Mouse (Mus musculus) spleen, adult 2 months (tissue): ENCODE results near the gene Lama1. TPM values are rescaled to one million over a fixed set of nuclear protein-coding genes. Genes with fewer than 3 reads are reported as not detected.
"Not testable (repeated sequence)": the region's sequence is repeated elsewhere in the genome, so short reads cannot be mapped to it uniquely, and the experiment has no call there.

Experiments used
- DNase-seq, 2 experiments: peaks; one replicate each; pipeline versions ENCODE4 v3.0.0 to v3.0.0-alpha.2; 2012 to 2021; ENCODE audit warnings: low spot score in 2 of 2, low read depth in 1 of 2
- H3K27ac ChIP-seq: fragments of 200-500 bp; 2 replicates; pipeline ENCODE4 v1.5.1; 2012; ENCODE audit warnings: low read length, inconsistent platforms; ENCODE audit not compliant: insufficient read depth
- H3K27me3 ChIP-seq: fragments of 200-500 bp; 2 replicates; pipeline ENCODE4 v1.6.1; 2012; ENCODE audit warnings: mild to moderate bottlenecking, moderate library complexity, low read length, inconsistent platforms; ENCODE audit not compliant: control insufficient read depth, insufficient read depth
- H3K36me3 ChIP-seq: fragments of 200-500 bp; 2 replicates; pipeline ENCODE4 v1.6.1; 2012; ENCODE audit warnings: mild to moderate bottlenecking, low read length, inconsistent platforms; ENCODE audit not compliant: control insufficient read depth, insufficient read depth
- H3K4me1 ChIP-seq: fragments of 200-500 bp; 2 replicates; pipeline ENCODE4 v1.6.1; 2011; ENCODE audit warnings: inconsistent platforms; ENCODE audit not compliant: control insufficient read depth, insufficient read depth, insufficient read length
- H3K4me3 ChIP-seq: fragments of 200-500 bp; 2 replicates; pipeline ENCODE4 v1.5.1; 2011; ENCODE audit warnings: mild to moderate bottlenecking, inconsistent platforms; ENCODE audit not compliant: insufficient read depth, insufficient read length; ENCODE audit errors: extremely low read depth
- CTCF ChIP-seq: fragments of 200-500 bp; IDR thresholded peaks from 2 replicates; pipeline ENCODE4 v1.5.1; 2011; ENCODE audit warnings: mild to moderate bottlenecking, inconsistent platforms; ENCODE audit not compliant: insufficient read depth, insufficient read length, insufficient replicate concordance; ENCODE audit errors: extremely low read depth
- POLR2A ChIP-seq: fragments of 200-500 bp; IDR thresholded peaks from 2 replicates; pipeline ENCODE4 v1.6.1; 2011; ENCODE audit warnings: low read depth, low read length, inconsistent platforms
- whole genome bisulfite sequencing: fragments of 180-500 bp; shearing (Covaris S2); methylation state at CpG from one replicate; pipeline ENCODE4 v1.1.7; 2018; 5-methylcytosine and 5-hydroxymethylcytosine counted together
- polyA plus RNA-seq: library from polyadenylated mRNA; depleted of rRNA; stranded (reverse); fragments of >200 nt; gene quantifications from 2 replicates; pipeline ENCODE4 v1.2.3, GENCODE M21; 2012

Gene Lama1
- polyA plus RNA-seq, 1 experiment: 0.12 TPM

- H3K4me1 ChIP-seq: no peaks in the 10 kb centered on the region
- no peak overlapping the region for H3K4me3 ChIP-seq
- 35% methylated on average over 3 of the region's 3 CpGs for WGBS
- TF ChIP-seq CTCF (no peak), POLR2A (no peak)
- H3K27me3 ChIP-seq: no peaks in the 10 kb centered on the region
- no peak overlapping the region for H3K27ac ChIP-seq
- DNase-seq: no peak
- no peaks in the 10 kb centered on the region for H3K36me3 ChIP-seq
Observed at GRCm38 (mm10) chr17:67731096-67731495, 34.0 kb downstream of the Lama1 start.

GRCm38 (mm10) chr17:67731964-67732363 lies 34.9 kb downstream of the Lama1 start:
- 84% methylated on average over 11 of the region's 11 CpGs for WGBS
- H3K4me3 ChIP-seq: no peak overlapping the region
- no peak overlapping the region for H3K27ac ChIP-seq
- H3K4me1 ChIP-seq: no peaks in the 10 kb centered on the region
- TF ChIP-seq CTCF: no peak
- no peak for TF ChIP-seq POLR2A
- DNase-seq: no peak
- no peaks in the 10 kb centered on the region for H3K36me3 ChIP-seq
- no peaks in the 10 kb centered on the region for H3K27me3 ChIP-seq

- H3K4me3 ChIP-seq: no peak overlapping the region
- no peak overlapping the region for H3K27ac ChIP-seq
- no peaks in the 10 kb centered on the region for H3K4me1 ChIP-seq
- TF ChIP-seq CTCF (no peak), POLR2A (no peak)
- H3K36me3 ChIP-seq: no peaks in the 10 kb centered on the region
- WGBS: 66% methylated on average over 12 of the region's 12 CpGs
- no peak for DNase-seq
- no peaks in the 10 kb centered on the region for H3K27me3 ChIP-seq
Observed at GRCm38 (mm10) chr17:67733516-67733915, 36.5 kb downstream of the Lama1 start.

- no peaks in the 10 kb centered on the region for H3K27me3 ChIP-seq
- no peak overlapping the region for H3K27ac ChIP-seq
- H3K4me1 ChIP-seq: no peaks in the 10 kb centered on the region
- DNase-seq: no peak
- no peak overlapping the region for H3K4me3 ChIP-seq
- H3K36me3 ChIP-seq: no peaks in the 10 kb centered on the region
- WGBS: 74% methylated on average over 6 of the region's 6 CpGs
- TF ChIP-seq CTCF (no peak), POLR2A (no peak)
Observed at GRCm38 (mm10) chr17:67735722-67736121, 38.7 kb downstream of the Lama1 start.

- DNase-seq: not testable (repeated sequence)
Observed at GRCm38 (mm10) chr17:67741229-67741628, 44.2 kb downstream of the Lama1 start.

GRCm38 (mm10) chr17:67764167-67764871 lies 67.3 kb downstream of the Lama1 start:
- no peak for TF ChIP-seq CTCF
- no peak for TF ChIP-seq POLR2A
- no peaks in the 10 kb centered on the region for H3K27me3 ChIP-seq
- no peak overlapping the region for H3K27ac ChIP-seq
- H3K4me1 ChIP-seq: no peaks in the 10 kb centered on the region
- no peak overlapping the region for H3K4me3 ChIP-seq
- 90% methylated on average over 9 of the region's 9 CpGs for WGBS
- DNase-seq: no peak
- no peaks in the 10 kb centered on the region for H3K36me3 ChIP-seq

More at GRCm38 (mm10) chr17:67741229-67741628, 44.2 kb downstream of the Lama1 start:
- H3K36me3 ChIP-seq, H3K4me1 ChIP-seq, H3K27me3 ChIP-seq, H3K27ac ChIP-seq, H3K4me3 ChIP-seq: not testable (repeated sequence)

GRCm38 (mm10) chr17:67773608-67774007 lies 76.5 kb downstream of the Lama1 start:
- WGBS: 90% methylated on average over 8 of the region's 8 CpGs
- no peaks in the 10 kb centered on the region for H3K36me3 ChIP-seq
- TF ChIP-seq POLR2A (no peak), CTCF (no peak)
- no peak overlapping the region for H3K4me3 ChIP-seq
- no peaks in the 10 kb centered on the region for H3K27me3 ChIP-seq
- no peaks in the 10 kb centered on the region for H3K4me1 ChIP-seq
- no peak overlapping the region for H3K27ac ChIP-seq
- no peak for DNase-seq

- no peaks in the 10 kb centered on the region for H3K4me1 ChIP-seq
- no peak for TF ChIP-seq CTCF
- no peak for TF ChIP-seq POLR2A
- DNase-seq: no peak
- H3K36me3 ChIP-seq: no peaks in the 10 kb centered on the region
- WGBS: 72% methylated on average over 9 of the region's 9 CpGs
- no peak overlapping the region for H3K27ac ChIP-seq
- no peak overlapping the region for H3K4me3 ChIP-seq
- no peaks in the 10 kb centered on the region for H3K27me3 ChIP-seq
Observed at GRCm38 (mm10) chr17:67776764-67777163, 79.7 kb downstream of the Lama1 start.
